Mouse (Mus musculus) C2C12 (cell line): ENCODE measurements around the gene Medag. TPM values are rescaled to one million over a fixed set of nuclear protein-coding genes. Genes with fewer than 3 reads are reported as not detected.

Source experiments
- H3K27me3 ChIP-seq: one replicate; pipeline ENCODE4 v1.6.1; 2011; ENCODE audit not compliant: control insufficient read depth, insufficient read depth, insufficient read length
- H3K36me3 ChIP-seq: one replicate; pipeline ENCODE4 v1.6.1; 2011; ENCODE audit not compliant: control insufficient read depth, insufficient read depth
- H3K4me3 ChIP-seq: one replicate; pipeline ENCODE4 v1.5.1; 2011; ENCODE audit warnings: mild to moderate bottlenecking, control low read depth; ENCODE audit not compliant: poor library complexity, insufficient read depth, severe bottlenecking
- H3K79me2 ChIP-seq: one replicate; pipeline ENCODE4 v1.6.1; 2011; ENCODE audit not compliant: control insufficient read depth, insufficient read depth
- H3K79me3 ChIP-seq: one replicate; pipeline ENCODE4 v1.6.1; 2011; ENCODE audit warnings: low read depth, control low read depth
- H3ac ChIP-seq: one replicate; pipeline ENCODE3; 2011; ENCODE audit warnings: low read depth; ENCODE audit not compliant: control insufficient read depth, insufficient read length
- CEBPB ChIP-seq: IDR thresholded peaks from one replicate; pipeline ENCODE4 v1.6.1; 2011; ENCODE audit warnings: low read depth, mild to moderate bottlenecking, control low read depth, moderate library complexity
- CTCF ChIP-seq: IDR thresholded peaks from one replicate; pipeline ENCODE4 v1.5.1; 2011; ENCODE audit not compliant: control insufficient read depth, insufficient read depth, insufficient read length
- FOSL1 ChIP-seq: IDR thresholded peaks from one replicate; pipeline ENCODE4 v1.8.0; 2011; ENCODE audit warnings: mild to moderate bottlenecking, low read length; ENCODE audit not compliant: poor library complexity, insufficient read depth, severe bottlenecking
- MAX ChIP-seq: IDR thresholded peaks from one replicate; pipeline ENCODE4 v1.6.1; 2011; ENCODE audit warnings: mild to moderate bottlenecking, control low read depth
- MYOD1 ChIP-seq: IDR thresholded peaks from one replicate; pipeline ENCODE4 v1.6.1; 2011; ENCODE audit warnings: low read depth; ENCODE audit not compliant: control insufficient read depth, insufficient read length
- MYOG ChIP-seq: IDR thresholded peaks from one replicate; pipeline ENCODE4 v1.6.1; 2011; ENCODE audit not compliant: control insufficient read depth, insufficient read length; ENCODE audit errors: extremely low read depth
- USF1 ChIP-seq: IDR thresholded peaks from one replicate; pipeline ENCODE4 v1.6.1; 2011; ENCODE audit warnings: low read depth, mild to moderate bottlenecking, control low read depth, moderate library complexity
- polyA plus RNA-seq: library from polyadenylated mRNA; unstranded; fragments of >200 nt; fragmentation: generic; extraction: Trizol; gene quantifications from one replicate; pipeline ENCODE4 v1.2.1, GENCODE M21; 2012; ENCODE audit warnings: missing spikeins

The Medag gene
- polyA plus RNA-seq, 1 experiment: 0.09 TPM

GRCm38 (mm10) chr5:149439531-149440179 is 28.1 kb downstream of the Medag start, which contains the start of gene Tex26:
TSS of gene Tex26 (plus strand) at chr5:149439660.
- H3K79me2 ChIP-seq: no peaks in the 10 kb centered on the region
- no peaks in the 10 kb centered on the region for H3K79me3 ChIP-seq
- H3K4me3 ChIP-seq: peak within 1 kb of the TSS; percentile 39
- peak within 1 kb of the TSS; percentile 63 for H3ac ChIP-seq
- no peaks in the 10 kb centered on the region for H3K36me3 ChIP-seq
- H3K27me3 ChIP-seq: no peaks in the 10 kb centered on the region
- TF ChIP-seq CTCF: no peak
- TF ChIP-seq MYOG: no peak
- TF ChIP-seq MAX: no peak
- no peak for TF ChIP-seq USF1
- no peak for TF ChIP-seq CEBPB
- no peak for TF ChIP-seq FOSL1
- TF ChIP-seq MYOD1: no peak

- Histone ChIP-seq H3K79me2 (no peaks in the 10 kb centered on the region), H3K79me3 (no peaks in the 10 kb centered on the region), H3K27me3 (no peaks in the 10 kb centered on the region), H3ac (peak overlapping the region; percentile 63), H3K4me3 (no peak overlapping the region), H3K36me3 (no peaks in the 10 kb centered on the region)
- TF ChIP-seq FOSL1: no peak
- no peak for TF ChIP-seq USF1
- no peak for TF ChIP-seq MYOD1
- TF ChIP-seq MAX: no peak
- TF ChIP-seq MYOG: no peak
- TF ChIP-seq CTCF: no peak
- TF ChIP-seq CEBPB: no peak
Observed at GRCm38 (mm10) chr5:149440180-149440573, 28.6 kb downstream of the Medag start.

GRCm38 (mm10) chr5:149441646-149442276 is 30.2 kb downstream of the Medag start:
- Histone ChIP-seq H3K79me2 (no peaks in the 10 kb centered on the region), H3K4me3 (no peak overlapping the region), H3K27me3 (no peaks in the 10 kb centered on the region), H3K79me3 (no peaks in the 10 kb centered on the region), H3K36me3 (no peaks in the 10 kb centered on the region), H3ac (no peak overlapping the region)
- TF ChIP-seq CEBPB: no peak
- TF ChIP-seq FOSL1: no peak

- H3K36me3 ChIP-seq: no peaks in the 10 kb centered on the region
- H3K27me3 ChIP-seq: no peaks in the 10 kb centered on the region
- H3K79me3 ChIP-seq: no peaks in the 10 kb centered on the region
- TF ChIP-seq MYOG (no peak), FOSL1 (no peak), CEBPB (no peak), CTCF (no peak), USF1 (no peak), MAX (no peak), MYOD1 (no peak)
- H3ac ChIP-seq: no peak overlapping the region
- no peak overlapping the region for H3K4me3 ChIP-seq
- H3K79me2 ChIP-seq: no peaks in the 10 kb centered on the region
Observed at GRCm38 (mm10) chr5:149442277-149442660, 30.7 kb downstream of the Medag start.

- no peaks in the 10 kb centered on the region for H3K36me3 ChIP-seq
- no peaks in the 10 kb centered on the region for H3K27me3 ChIP-seq
- no peaks in the 10 kb centered on the region for H3K79me3 ChIP-seq
- H3K79me2 ChIP-seq: no peaks in the 10 kb centered on the region
- no peak for TF ChIP-seq USF1
- TF ChIP-seq MYOD1: no peak
- no peak for TF ChIP-seq MYOG
- TF ChIP-seq CEBPB: no peak
- no peak for TF ChIP-seq CTCF
- H3ac ChIP-seq: no peak overlapping the region
- H3K4me3 ChIP-seq: no peak overlapping the region
Observed at GRCm38 (mm10) chr5:149444451-149444850, 32.9 kb downstream of the Medag start.
